Mouse (Mus musculus): ENCODE results near the gene Spty2d1.
"Not testable (repeated sequence)": the region's sequence is repeated elsewhere in the genome, so short reads cannot be mapped to it uniquely, and the experiment has no call there.

DNA sequence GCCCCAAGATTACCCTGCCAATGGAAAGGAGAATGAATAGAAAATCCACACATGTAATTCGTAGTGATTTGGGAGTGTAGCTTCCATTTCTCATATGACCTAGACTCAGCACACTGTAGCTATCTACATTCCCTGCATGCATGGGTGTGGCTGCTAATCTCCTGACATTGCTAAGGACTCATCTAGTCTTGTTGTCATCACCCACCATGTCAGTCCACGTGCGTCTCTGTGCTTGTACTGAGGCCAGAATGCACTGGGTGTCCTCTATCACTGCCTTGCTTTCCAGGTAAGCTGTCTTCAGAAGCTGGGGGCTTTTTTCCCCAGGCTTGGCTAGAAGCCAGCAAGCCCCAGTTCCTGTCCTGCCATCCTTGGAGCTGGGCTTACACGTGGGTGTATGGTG is 18.8 kb downstream of the Spty2d1 start:
- not testable (repeated sequence) for TF ChIP-seq CTCF (conservative IDR thresholded peaks at IDR 0.05; ENCODE audit: low read length); NANOG (IDR thresholded peaks at IDR 0.05; ENCODE audit: borderline replicate concordance, low read length)
